Mouse (Mus musculus) heart, postnatal 10 days (tissue): ENCODE results near the gene Prmt9. TPM values are rescaled to one million over a fixed set of nuclear protein-coding genes. Genes with fewer than 3 reads are reported as not detected.

ENCODE experiments used
- DNase-seq, 2 experiments: peaks; one replicate each; pipeline ENCODE4 v3.0.0; 2021
- intact Hi-C: fragments of 180-260 bp; cut with DNase I; formaldehyde crosslinking; loops from one replicate; pipeline ENCODE4 v1.15.1; 2025
- total RNA-seq, 2 experiments: library from RNA; stranded (reverse); gene quantifications; 2 replicates each; pipeline ENCODE4 v1.2.3; 2021

The Prmt9 gene
- total RNA-seq, result 10 to 100 TPM; 15.6 to 16.0 TPM

DNA sequence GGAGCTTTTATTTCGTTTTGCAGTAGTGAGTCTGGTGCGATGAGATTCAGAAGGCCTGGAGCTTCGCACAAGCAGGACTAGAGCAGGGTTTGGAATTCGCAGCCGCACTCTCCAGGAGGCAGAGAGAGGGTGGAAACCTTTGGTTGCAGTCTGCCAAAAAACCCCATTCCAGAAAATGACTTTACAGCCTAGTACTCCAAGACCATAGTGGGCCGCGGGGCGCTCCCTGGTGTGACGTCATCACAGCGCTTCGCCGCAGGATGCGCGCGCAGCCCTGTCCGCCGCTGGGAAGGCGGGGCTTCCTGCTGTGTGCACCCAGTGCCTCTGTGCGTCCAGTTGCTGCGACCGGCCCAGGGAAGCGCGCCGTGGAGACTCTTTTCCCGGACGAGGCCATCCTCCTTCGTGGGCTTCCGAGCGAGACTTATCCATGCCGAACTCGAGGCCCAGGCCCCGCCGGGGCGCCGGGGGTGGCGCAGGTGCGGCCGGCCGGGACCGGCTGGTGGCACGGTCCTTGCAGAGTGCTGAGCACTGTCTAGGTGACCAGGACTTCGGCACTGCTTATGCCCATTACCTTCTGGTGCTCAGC lies at the start of gene Prmt9:
Prmt9 (plus strand) TSS at position 277 of the 586 bp plus-strand sequence.
- peak; percentile 96 to 97 for DNase-seq
- intact Hi-C loops, result no loop called here

- DNase-seq, result no peak
- intact Hi-C loops, result loop anchor here (2.0 kb wide), 1 partner anchor 15 kb away; no protein-coding TSS in a partner anchor
Observed at GRCm38 (mm10) chr8:77500264-77500663, 48.9 kb upstream of the Prmt9 start.

DNA sequence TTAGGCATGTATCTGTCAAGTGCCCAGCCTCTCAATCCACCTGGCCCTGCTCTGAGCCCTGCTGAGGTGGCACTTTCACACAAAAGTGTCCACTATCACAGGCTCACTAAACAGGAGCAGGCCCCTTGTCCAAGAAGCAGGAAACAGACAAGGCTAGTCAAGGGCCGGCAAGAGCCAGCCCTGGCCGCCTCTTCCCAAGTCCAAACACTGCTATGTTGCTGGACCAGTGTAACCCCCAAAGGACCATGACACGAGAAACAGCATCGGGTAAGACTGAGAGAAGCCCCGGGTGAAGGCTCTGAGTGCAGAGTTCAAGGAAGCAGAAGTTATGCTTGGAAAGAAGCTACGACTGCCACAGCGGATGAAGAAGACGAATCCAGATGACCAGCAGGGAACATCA lies 48.1 kb upstream of the Prmt9 start:
- intact Hi-C loops, result loop anchor here (2.0 kb wide), 1 partner anchor 14 kb away; no protein-coding TSS in a partner anchor
- DNase-seq, result no peak

DNA sequence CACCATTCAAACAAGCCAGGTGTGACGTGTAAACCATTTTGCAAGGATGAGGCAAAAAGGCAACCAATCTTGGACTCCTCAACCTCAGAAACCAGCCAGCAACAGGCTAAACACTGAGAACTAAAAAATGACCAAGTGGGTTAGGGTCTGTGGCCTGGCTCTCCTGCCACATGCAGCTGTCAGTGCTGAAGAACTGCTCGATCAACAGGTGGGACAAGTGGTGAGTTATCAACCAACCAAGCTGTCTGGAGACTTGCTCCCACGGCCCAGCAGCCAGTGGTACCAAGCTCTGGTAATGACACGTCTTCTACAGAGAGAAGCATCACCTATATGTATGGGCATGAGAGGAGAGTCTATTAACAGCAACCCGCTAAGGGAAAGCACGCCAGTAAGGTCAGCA lies 46.6 kb upstream of the Prmt9 start:
- intact Hi-C loops, result no loop called here
- DNase-seq, result no peak

GRCm38 (mm10) chr8:77506539-77506938 lies 42.7 kb upstream of the Prmt9 start:
- no peak for DNase-seq
- intact Hi-C loops, result no loop called here

DNA sequence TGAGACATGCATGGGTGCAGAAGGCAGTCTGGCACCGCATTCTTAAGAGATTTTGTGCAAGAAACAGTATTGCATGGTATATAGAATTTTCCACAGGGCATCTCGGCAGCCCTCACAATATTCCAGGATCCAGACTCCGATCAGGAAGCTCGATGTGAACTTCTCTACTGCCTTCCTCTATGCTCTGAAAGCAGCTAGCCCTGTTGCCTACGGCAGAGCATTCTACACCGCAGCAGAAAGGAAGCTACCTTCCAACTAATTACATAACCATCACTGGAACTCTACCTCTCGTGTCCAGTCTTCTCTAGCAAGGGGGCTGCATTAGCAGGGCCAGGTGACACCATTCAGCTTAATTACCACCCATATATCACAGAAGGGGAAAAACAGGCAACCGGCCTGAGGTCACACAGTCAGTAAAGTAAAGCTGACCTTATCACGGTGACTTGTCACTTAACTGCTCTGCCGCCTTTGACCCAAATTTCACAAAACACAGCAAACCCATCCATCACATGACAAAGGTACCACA lies 41.6 kb upstream of the Prmt9 start:
- intact Hi-C loops, result no loop called here
- no peak for DNase-seq

DNA sequence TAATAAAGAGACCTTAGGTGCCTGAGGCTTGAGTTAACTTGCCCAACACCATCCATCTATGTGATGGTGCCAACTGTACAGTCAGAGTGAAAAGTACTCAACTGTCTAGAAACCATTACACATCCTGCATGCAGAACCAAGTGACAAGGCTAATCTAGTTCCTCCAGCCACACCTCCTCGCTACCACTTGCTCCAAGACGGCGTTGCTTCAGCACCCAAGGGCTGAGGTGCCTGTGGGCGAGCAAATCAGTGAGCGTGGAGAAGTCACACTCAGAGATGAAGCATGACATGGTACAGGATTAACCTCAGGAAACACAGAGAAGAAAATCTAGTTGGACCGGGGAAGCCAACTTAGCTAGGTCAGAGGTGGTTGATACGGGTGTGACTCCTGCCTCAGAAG lies 40.2 kb upstream of the Prmt9 start:
- intact Hi-C loops, result no loop called here
- no peak for DNase-seq

GRCm38 (mm10) chr8:77510426-77510825 lies 38.8 kb upstream of the Prmt9 start:
- intact Hi-C loops, result no loop called here
- no peak for DNase-seq

DNA sequence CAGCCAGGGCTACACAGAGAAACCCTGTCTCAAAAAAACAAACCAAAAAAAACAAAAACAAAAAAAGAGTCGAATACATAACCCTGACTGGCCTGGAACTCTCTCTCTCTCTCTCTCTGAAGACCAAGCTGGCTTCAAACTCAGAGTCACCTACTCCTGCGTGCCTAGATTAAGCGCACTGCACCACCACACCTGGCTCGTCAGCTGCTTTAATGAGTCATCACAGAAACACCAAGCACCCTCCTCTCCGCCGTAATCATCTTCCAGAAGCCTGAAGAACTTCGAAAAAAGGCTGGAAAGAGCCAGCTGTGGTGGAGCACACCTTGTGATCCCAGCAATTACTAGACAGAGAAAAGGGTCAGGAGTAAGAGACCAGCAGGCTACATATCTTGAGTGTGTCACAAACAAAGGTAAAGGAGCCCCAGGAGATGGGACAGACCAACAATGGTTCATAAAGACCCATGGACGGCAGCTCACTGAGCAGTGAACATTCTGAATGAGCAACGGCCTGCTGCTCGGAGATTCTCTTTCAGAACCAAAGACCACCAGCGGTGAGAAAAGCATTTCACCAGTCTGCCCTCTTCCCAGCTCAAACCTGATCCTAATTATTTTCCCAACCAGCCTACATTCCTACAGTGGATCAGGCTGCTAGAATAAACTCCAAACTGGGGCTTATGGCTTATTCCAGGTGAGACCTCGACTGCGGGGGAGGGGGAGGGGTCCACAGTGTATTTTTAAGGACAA lies 37.3 kb upstream of the Prmt9 start:
- intact Hi-C loops, result no loop called here
- DNase-seq, result no peak

DNA sequence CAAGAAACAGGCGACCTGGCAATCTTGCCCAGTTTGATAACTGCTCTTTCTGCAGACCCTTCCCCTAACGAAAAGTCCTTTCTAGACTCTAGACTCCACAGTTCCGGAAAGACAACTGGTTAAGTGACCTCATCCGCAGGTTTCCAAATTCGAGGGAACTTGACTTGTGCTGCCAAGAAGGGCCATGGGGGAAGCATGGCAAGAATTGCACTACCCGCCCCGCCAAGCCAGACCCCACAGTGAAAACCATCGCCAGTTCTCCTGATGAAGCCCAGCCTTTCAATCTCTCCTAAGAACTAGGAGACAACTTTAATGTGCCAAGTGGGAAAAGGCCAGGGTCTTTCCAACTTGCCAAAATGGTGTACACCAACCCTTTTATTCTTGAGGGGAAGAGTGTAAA lies 34.0 kb upstream of the Prmt9 start:
- DNase-seq, result no peak
- intact Hi-C loops, result loop anchor here (2.0 to 5.0 kb wide), 4 partner anchors 14 to 73 kb away; no protein-coding TSS in a partner anchor

GRCm38 (mm10) chr8:77515786-77516185 lies 33.4 kb upstream of the Prmt9 start:
- intact Hi-C loops, result loop anchor here (2.0 to 5.0 kb wide), 4 partner anchors 15 to 73 kb away; no protein-coding TSS in a partner anchor
- no peak for DNase-seq

GRCm38 (mm10) chr8:77516845-77517244 lies 32.4 kb upstream of the Prmt9 start:
- intact Hi-C loops, result loop anchor here (5.0 kb wide), 2 partner anchors 35 to 75 kb away; no protein-coding TSS in a partner anchor
- peak in 1 of 2 experiments; percentile 51 for DNase-seq

DNA sequence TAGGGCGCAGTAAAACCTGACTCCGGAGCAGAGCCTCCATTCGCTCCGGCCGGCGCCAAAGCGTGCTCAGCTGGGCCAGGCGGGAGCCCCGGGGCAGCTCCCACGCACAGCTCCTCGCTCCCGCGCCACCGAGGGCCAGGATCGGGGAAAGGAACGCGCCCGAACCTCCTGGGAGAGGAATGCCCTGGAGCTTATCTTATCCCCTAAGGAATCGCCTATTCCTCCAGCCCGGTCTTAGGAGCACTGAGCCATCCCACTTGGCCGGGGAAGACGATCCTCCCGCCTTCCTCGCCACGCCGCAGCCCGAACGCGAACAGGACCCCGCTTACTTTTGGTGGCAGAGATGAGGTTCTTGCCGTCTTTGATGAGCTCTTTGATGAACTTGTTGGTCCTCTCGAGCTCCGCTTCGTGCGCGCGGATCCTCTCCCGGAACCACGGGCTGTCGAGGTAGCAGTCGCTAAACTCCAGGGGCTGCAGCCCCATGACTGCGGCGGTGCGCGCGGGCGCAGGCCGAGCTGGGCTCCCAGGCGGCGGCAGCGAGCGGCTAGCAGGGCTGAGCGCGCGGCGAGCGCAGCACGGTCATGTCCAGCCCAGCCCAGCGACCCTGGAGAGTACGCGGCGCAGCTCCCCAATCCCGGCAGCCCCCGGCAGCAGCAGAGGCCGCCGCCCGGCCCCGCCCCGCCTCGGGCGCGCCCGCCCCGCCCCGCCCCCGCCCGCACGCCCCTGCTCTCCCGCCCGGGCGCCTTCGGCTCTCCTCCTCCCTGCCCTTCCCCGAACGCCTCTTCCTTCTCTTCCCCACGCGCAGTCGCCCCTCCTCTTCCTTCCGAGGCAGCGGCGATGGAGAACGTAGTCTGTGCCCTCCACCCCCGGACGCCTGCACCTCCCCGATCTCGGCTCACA lies 31.6 kb upstream of the Prmt9 start, which contains the start of gene Arhgap10:
Arhgap10 (minus strand) TSS at position 653 of the 900 bp plus-strand sequence.
- intact Hi-C loops, result loop anchor here (5.0 kb wide), 2 partner anchors 35 to 75 kb away; no protein-coding TSS in a partner anchor
- DNase-seq, result peak; percentile 89 to 92

DNA sequence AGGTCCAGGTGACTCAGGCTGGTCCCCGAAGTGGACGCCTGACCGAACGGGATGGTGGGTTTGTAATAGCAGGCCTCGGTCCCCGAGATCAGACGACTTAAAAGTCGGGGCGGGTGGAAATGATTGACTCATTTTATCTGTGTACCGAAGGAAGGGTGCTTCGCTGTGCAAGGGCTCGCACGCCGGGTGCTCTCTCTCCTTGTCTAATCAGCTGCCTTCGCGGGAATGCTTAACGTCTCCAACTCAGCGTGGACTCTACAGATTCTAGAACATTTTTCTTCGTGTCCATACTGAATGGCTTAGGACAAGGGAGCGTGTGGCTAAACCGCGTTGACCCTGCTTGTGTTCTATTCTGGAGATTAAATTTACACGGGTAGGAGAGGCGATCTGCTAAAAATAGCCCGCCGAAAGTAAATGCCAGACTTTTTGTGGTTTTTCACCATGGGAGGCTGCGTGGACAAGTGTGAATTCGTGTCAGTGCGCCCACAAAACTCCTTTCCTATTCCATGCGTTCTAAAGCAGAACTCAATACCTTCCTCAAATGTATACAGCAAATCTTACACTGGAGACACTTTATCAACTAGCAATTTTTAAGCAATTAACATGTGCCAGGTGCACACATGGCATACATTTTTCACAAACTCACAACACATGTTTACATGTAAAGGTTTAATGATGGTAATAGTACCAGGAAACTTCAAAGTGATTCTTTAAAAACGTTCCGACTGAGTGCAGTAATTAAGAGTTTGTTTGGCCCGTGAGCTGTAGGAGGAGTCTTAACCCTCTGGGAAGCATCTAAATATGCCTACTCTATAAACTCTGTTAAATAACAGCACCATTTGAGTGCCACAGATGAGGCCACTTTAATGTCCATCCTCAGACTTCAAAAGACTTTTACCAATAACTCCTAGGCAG lies 30.7 kb upstream of the Prmt9 start:
- intact Hi-C loops, result loop anchor here (5.0 kb wide), 2 partner anchors 36 to 76 kb away; no protein-coding TSS in a partner anchor
- DNase-seq, result no peak

- intact Hi-C loops, result no loop called here
- no peak for DNase-seq
Observed at GRCm38 (mm10) chr8:77520601-77521000, 28.6 kb upstream of the Prmt9 start.

- intact Hi-C loops, result no loop called here
- no peak for DNase-seq
Observed at GRCm38 (mm10) chr8:77521028-77521785, 28.0 kb upstream of the Prmt9 start.

- no peak for DNase-seq
- intact Hi-C loops, result no loop called here
Observed at GRCm38 (mm10) chr8:77522984-77523383, 26.2 kb upstream of the Prmt9 start.

GRCm38 (mm10) chr8:77524018-77524615 lies 25.1 kb upstream of the Prmt9 start:
- intact Hi-C loops, result loop anchor here (2.0 kb wide), 1 partner anchor 105 kb away; no protein-coding TSS in a partner anchor
- peak; percentile 33 to 49 for DNase-seq
